In genomic region chr9:124257200-124258066, GRCm38 (mm10) we compare ENCODE assay signal across 8 mouse cellular contexts. TPM values are rescaled to one million over a fixed set of nuclear protein-coding genes. Genes with fewer than 3 reads are reported as not detected.
DNase-seq lines count a peak whose midpoint lies in the region; ATAC-seq and TF ChIP-seq lines count a peak whose summit lies in the region.

No protein-coding gene starts in this region.

- WGBS in lung, postnatal 0 days: 72% methylated on average over 1 of the region's 1 CpGs
- 71% methylated on average over 1 of the region's 1 CpGs for WGBS in forebrain, postnatal 0 days
- WGBS in liver, adult 2 months: 58% methylated on average over 1 of the region's 1 CpGs

- H3K27me3 ChIP-seq in lung, postnatal 0 days (replicated peaks; ENCODE audit: insufficient read depth, low read length): no peaks in the 10 kb centered on the region
- no peaks in the 10 kb centered on the region for H3K27me3 ChIP-seq in forebrain, postnatal 0 days (ENCODE audit: insufficient read depth, low read length)
- H3K27me3 ChIP-seq in liver, adult 2 months (ENCODE audit: control insufficient read depth, insufficient read depth, low read length): no peaks in the 10 kb centered on the region

- no peaks in the 10 kb centered on the region for H3K79me2 ChIP-seq in liver, adult 2 months (ENCODE audit: control insufficient read depth, insufficient read depth, low read length)

- peak; percentile 35; the same call in 1 of the 2 replicates for ATAC-seq in lung, postnatal 0 days
- ATAC-seq in forebrain, postnatal 0 days: peak; percentile 38; the same call in 1 of the 2 replicates

- no peak overlapping the region for H3K4me2 ChIP-seq in lung, postnatal 0 days (replicated peaks; ENCODE audit: low read depth, low read length)
- no peak overlapping the region for H3K4me2 ChIP-seq in forebrain, postnatal 0 days (ENCODE audit: low read depth)

- no peak for TF ChIP-seq EP300 in lung, postnatal 0 days (IDR thresholded peaks at IDR 0.05)

- H3K27ac ChIP-seq in lung, postnatal 0 days (ENCODE audit: low read length): no peak overlapping the region
- no peak overlapping the region for H3K27ac ChIP-seq in forebrain, postnatal 0 days (ENCODE audit: low read depth, low read length)
- no peak overlapping the region for H3K27ac ChIP-seq in liver, adult 2 months (replicated peaks; ENCODE audit: insufficient read depth, low read depth, low read length)

- TF ChIP-seq CTCF in lung, postnatal 0 days (IDR thresholded peaks at IDR 0.05): no peak
- TF ChIP-seq CTCF in forebrain, postnatal 0 days (IDR thresholded peaks at IDR 0.05; ENCODE audit: low read depth): no peak
- TF ChIP-seq CTCF in liver, adult 2 months (IDR thresholded peaks at IDR 0.05; ENCODE audit: low read depth, low read length): no peak

- no peak overlapping the region for H3K9ac ChIP-seq in lung, postnatal 0 days (replicated peaks; ENCODE audit: low read depth)
- H3K9ac ChIP-seq in forebrain, postnatal 0 days: no peak overlapping the region
- no peak overlapping the region for H3K9ac ChIP-seq in liver, adult 2 months (ENCODE audit: low read depth, low read length)

- no peak overlapping the region for H3K4me3 ChIP-seq in lung, postnatal 0 days (ENCODE audit: low read depth, low read length)
- no peak overlapping the region for H3K4me3 ChIP-seq in forebrain, postnatal 0 days (ENCODE audit: low read depth, low read length)
- H3K4me3 ChIP-seq in liver, adult 2 months (ENCODE audit: insufficient read depth, low read depth, low read length): no peak overlapping the region

- H3K4me1 ChIP-seq in lung, postnatal 0 days (ENCODE audit: insufficient read depth, low read depth, low read length): no peaks in the 10 kb centered on the region
- H3K4me1 ChIP-seq in forebrain, postnatal 0 days (ENCODE audit: insufficient read depth): no peaks in the 10 kb centered on the region
- H3K4me1 ChIP-seq in liver, adult 2 months (ENCODE audit: control insufficient read depth, insufficient read depth, low read length): no peaks in the 10 kb centered on the region

- intact Hi-C loops in left cerebral cortex, postnatal 4 days (cut with DNase I): loop anchor here (2.0 kb wide), 1 partner anchor 55 kb away; the partner anchor contains the start of gene 2010315B03Rik

- TF ChIP-seq POLR2A in liver, adult 2 months (IDR thresholded peaks at IDR 0.05; ENCODE audit: extremely low read depth, insufficient read depth, low read length): no peak

- peak; percentile 90 for DNase-seq in lung, postnatal 0 days (ENCODE audit: low spot score)
- no peak for DNase-seq in lung, postnatal 36 days
- peak; percentile 54 for DNase-seq in brain, adult 2 months (ENCODE audit: low read depth, low spot score)
- peak; percentile 43 for DNase-seq in forebrain, postnatal 0 days
- DNase-seq in liver, adult 2 months (ENCODE audit: extremely low read depth, low read depth, low spot score): peak; percentile 67
- DNase-seq in retina, postnatal 7 days (ENCODE audit: low read depth, low spot score): peak; percentile 88
- no peak for DNase-seq in layer of hippocampus, postnatal 10 days (ENCODE audit: low spot score in 2 of 2)
- DNase-seq in left cerebral cortex, postnatal 4 days: no peak

- H3K36me3 ChIP-seq in lung, postnatal 0 days (ENCODE audit: insufficient read depth, low read length): no peaks in the 10 kb centered on the region
- no peaks in the 10 kb centered on the region for H3K36me3 ChIP-seq in forebrain, postnatal 0 days (ENCODE audit: insufficient read depth)
- H3K36me3 ChIP-seq in liver, adult 2 months (ENCODE audit: control insufficient read depth, insufficient read depth, low read length): no peaks in the 10 kb centered on the region

- H3K9me3 ChIP-seq in lung, postnatal 0 days (ENCODE audit: low read length): peaks cover 5% of the 10 kb centered on the region; the same call in 1 of the 2 replicates
- peaks cover 6% of the 10 kb centered on the region for H3K9me3 ChIP-seq in forebrain, postnatal 0 days (ENCODE audit: low read length)

RNA-seq across cellular contexts. Expression of gene 2010315B03Rik, which starts 55.1 kb away (rescaled TPM):
- polyA plus RNA-seq in lung, postnatal 0 days (2015; fragmentation: Nextera tagmentation; extraction: Ambion mirVana): 11.4 and 11.7 TPM in 2 replicates
- 12.9 and 19.8 TPM in 2 replicates for total RNA-seq in forebrain, postnatal 0 days (2014; rRNA removed)
- polyA plus RNA-seq in forebrain, postnatal 0 days (2015; fragmentation: Nextera tagmentation; extraction: Ambion mirVana): 7.7 and 12.0 TPM in 2 replicates
- 23.2 and 27.5 TPM in 2 replicates for total RNA-seq in liver, adult 2 months (2014; rRNA removed)
- 3.6 and 4.2 TPM in 2 replicates for polyA plus RNA-seq in liver, adult 2 months (2012; rRNA removed)
- 10 to 100 TPM; 14.7 to 18.2 TPM for total RNA-seq in layer of hippocampus, postnatal 10 days (2021)
- 10 to 100 TPM; 16.0 to 18.3 TPM for total RNA-seq in left cerebral cortex, postnatal 4 days (2021)

Comparison
In these comparisons a context has a peak if more than half of its experiments do, and no peak if none do; other contexts are left out.
1. DNase-seq: peak in lung, postnatal 0 days (single experiment), brain, adult 2 months (single experiment), forebrain, postnatal 0 days (single experiment), liver, adult 2 months (single experiment) and retina, postnatal 7 days (single experiment); none in lung, postnatal 36 days (single experiment), layer of hippocampus, postnatal 10 days (0 of 2) and left cerebral cortex, postnatal 4 days (single experiment).